Mouse (Mus musculus): ENCODE measurements around the gene Olfr574. TPM values are rescaled to one million over a fixed set of nuclear protein-coding genes. Genes with fewer than 3 reads are reported as not detected.
A peak's percentile ranks its signal among the peaks of the same experiment; 100 is the strongest.

The Olfr574 gene
- not detected for total RNA-seq (2021)
- long read RNA-seq, experiment 1, result 0 reads
- long read RNA-seq, experiment 2, result 0 reads

DNA sequence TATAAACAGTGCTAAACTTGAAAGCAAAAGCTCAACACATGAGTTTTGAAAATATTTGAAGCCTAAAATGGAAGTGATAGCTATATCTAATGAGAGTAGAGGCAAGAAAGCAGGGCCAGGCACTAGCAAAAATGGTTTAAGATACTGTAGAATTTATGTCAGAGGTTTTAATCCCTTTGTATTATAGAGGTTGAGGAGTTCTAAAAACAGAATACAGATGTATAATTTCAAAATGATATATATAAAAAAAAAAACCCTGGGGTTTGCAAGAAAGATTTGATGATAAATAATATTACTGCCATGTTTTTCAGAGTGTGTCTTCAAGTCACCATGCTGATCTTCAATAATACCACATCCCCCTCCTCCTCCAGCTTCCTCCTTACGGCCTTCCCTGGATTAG, at the start of gene Olfr574:
Gene Olfr574 (plus strand): TSS at position 301 of the 400 bp plus-strand sequence.
- no peak for DNase-seq

DNA sequence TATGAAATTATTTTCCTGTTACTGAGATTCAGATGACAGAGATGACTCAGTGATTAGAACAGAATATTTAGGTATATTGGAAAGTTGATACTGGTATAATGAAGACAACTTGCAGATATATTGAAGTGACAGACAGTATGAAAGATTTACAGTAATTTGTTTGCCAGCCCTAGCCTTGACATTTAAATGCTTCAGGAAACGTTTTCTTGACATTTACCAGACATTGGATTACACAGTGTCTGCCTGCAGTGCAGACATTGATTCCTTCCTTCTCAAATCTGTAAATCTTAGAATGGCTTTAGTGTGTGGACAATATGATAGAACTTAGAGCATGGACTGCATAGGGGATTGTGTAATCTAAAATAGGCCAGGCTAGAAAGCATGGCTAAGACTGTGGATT, 33.0 kb upstream of the Olfr574 start:
- no peak for DNase-seq

GRCm38 (mm10) chr7:102916405-102916804, 31.9 kb upstream of the Olfr574 start:
- no peak for DNase-seq

DNA sequence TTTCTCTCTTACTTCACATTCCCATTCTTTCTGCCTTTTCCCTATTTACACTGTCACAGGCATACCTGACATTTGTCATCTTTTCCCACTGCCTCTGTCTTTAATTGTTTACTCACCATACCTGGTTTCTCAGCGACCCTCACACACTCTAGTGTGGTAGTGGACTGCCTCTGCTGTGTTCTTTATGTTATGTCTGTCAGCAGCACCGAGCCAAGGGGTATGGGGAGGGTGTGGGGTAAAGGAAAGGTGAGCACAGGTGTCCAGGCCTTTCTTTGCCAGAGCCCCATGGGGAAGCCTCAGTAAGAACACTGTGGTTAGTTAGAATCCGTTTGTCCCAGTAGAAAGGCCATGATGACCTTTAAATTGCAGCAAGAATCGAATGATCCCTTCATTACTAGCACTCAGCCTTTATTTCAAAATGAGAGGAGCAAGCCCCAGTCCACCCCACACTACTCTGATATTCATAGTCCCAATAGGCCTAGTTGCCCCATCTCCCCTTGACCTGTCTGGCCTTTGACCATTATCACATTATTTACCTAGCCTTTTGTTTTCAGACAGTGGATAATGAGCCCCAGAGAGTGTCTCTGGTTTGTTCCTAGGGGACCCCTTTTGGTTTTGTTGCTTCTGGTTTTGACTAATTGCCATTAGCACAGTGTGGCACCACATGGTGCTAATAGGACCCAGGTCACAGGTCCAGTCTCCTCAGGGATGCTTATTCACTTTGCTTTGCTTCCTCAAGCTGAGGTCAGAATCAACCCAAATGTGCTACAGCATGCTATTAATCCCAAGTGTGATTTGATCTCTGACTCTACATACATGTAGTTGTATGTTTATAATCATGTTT, 31.0 kb upstream of the Olfr574 start, which contains the start of gene Olfr571:
Gene Olfr571 (minus strand): TSS at position 505 of the 844 bp plus-strand sequence.
- DNase-seq, result no peak

- DNase-seq, result peak; percentile 2 to 39
Measured at GRCm38 (mm10) chr7:102919632-102920031, 28.6 kb upstream of the Olfr574 start.

DNA sequence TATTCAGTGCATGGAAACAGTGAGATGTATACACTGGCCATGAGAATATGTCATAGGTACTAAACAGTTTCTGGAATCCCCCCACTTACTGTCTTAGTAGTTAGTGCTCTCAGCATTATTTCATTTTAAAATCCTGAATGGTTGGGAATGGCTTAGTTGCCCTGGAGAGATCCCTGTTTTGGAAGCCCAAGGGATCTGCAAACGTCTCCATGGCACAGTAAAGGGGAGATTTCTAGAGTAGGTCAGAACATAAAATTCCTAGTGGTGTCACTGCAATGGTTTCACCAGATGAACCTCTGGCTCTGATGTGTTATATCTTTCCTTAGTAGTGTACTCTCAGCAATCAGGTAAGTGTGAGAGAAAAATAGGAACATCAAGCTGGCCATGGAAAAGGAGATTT, 24.2 kb upstream of the Olfr574 start, which contains the start of gene Olfr572:
Gene Olfr572 (plus strand): TSS at position 301 of the 400 bp plus-strand sequence.
- DNase-seq, result no peak

DNA sequence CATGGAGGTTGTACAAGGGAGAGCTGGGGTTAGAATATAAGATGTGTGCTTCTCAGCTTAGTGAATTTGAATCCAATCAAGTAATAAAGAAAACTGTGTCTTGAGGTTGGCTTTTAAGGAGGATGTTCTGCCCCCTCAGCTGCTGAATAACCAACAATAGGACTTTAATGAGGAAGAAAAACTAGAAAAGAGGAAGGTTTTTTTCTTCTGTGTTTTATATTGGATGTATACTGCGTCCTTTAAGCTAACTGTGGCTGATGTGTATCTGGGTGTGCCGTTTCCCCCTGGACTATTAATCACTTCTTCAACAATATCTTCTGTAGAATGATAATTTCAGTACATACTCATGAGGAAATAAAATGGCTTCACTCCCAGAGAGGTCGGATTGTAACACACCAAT, 21.2 kb upstream of the Olfr574 start:
- no peak for DNase-seq

DNA sequence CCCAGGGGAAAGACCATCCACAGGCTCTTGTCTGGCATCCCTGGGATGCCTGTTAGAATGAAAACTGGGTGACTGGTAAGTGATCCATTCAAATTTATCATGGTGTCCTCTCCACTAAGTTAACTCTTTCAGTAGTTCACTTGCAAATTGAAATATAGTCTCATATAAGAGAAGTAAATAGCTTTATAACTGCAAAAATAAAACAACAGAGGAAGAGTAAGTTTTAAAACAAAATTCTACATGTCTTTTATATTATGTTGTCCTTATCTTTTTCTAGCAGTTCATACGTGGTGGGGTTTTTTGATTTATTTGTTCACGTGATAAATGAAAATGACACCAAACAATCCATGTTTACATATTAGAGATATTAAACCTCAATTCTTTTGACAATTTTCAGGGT, 5.8 kb upstream of the Olfr574 start, which contains the start of gene Olfr573-ps1:
Gene Olfr573-ps1 (minus strand): TSS at position 101 of the 400 bp plus-strand sequence.
- no peak for DNase-seq

GRCm38 (mm10) chr7:102943417-102943816, 4.8 kb upstream of the Olfr574 start:
- no peak for DNase-seq

GRCm38 (mm10) chr7:102950732-102951131, 2.5 kb downstream of the Olfr574 start:
- no peak for DNase-seq

DNA sequence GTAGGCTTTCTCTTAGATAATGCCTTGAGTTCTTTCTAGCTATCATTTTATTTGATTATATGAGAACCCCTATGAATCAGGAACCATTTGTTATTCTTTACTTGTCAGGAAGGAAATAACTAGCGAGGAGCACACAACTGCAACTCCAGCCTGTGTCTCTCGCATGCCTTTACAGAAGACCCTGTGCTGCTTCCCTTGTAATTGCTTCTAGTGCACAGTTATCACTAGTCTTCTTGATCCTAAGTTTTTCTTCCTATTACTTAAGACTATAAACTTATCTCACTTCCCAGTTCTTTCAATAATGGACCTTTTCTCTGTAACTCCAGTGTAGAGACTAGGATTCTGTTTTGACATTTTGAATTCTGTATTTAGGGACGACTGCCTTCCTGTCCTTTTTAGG, 9.9 kb downstream of the Olfr574 start:
- DNase-seq, result no peak

- DNase-seq, result no peak
Measured at GRCm38 (mm10) chr7:102958593-102958992, 10.3 kb downstream of the Olfr574 start, which contains the start of gene Olfr575. Gene Olfr575, minus strand, starts transcription at chr7:102958775.

- DNase-seq, result no peak
Measured at GRCm38 (mm10) chr7:102962360-102962759, 14.1 kb downstream of the Olfr574 start, which contains the start of gene Olfr576. Gene Olfr576, plus strand, starts transcription at chr7:102962660.

DNA sequence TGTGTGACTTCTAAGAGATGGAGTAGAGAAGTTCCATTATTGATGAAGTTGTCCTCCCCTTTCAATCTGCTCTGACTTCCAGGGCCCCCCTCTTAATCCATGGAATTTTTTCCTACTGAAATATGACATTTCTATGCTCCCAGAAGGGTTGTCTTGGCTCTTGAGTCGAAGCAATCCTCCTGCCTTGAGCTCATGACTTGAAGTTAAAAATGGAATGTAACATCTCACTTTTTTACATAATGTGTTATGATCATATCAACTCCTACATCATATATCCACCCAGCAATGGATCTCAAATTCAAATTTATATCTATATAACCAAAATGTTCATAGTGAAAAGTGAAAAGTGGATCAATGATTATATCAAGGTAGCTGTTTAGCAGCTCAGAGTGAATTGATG, 26.1 kb downstream of the Olfr574 start:
- DNase-seq, result no peak

DNA sequence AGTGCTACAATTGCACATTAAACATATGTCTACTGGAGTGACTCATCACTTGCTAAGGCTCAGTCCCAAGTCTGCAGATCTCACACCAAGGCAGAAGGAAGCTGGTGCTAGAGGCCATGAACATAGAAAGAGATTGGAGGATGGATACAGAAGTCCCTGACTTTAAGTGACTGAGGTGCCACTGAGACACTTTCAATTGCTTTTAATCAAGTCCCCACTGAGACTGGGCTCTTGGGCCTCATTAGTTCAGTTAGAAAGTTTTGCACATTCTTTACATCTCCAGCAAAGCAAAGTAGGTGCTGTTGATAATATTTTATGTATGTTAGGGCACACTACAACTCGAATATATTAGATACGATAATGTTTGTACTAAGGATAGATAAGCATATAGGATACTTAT, 27.6 kb downstream of the Olfr574 start, which contains the start of gene Olfr577:
Gene Olfr577 (minus strand): TSS at position 101 of the 400 bp plus-strand sequence.
- no peak for DNase-seq

DNA sequence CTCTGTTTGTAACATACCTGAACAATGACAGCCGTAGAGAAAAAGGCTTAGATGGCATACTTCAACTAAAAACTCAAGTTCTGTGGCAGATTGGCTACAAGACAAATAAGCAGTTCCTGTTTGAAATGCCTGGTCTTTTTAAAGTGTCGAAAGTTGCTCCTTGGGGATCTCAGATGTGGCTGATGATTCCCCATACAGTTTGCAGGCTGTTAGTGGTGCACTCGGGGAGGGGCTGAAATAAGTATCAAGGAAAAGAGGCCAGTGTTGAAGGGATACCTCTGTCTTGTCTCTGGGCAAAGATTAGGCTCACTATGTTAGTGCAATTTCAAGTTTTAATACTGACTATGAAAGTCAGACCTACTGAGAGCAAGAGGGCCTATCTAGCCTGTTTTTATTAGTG, 41.0 kb downstream of the Olfr574 start, which contains the start of gene Olfr578:
Gene Olfr578 (minus strand): TSS at position 101 of the 400 bp plus-strand sequence.
- no peak for DNase-seq

Other genes with a start within 250 kb of the Olfr574 start
- gene Olfr558, start 246.3 kb upstream of the Olfr574 start, total RNA-seq (2021), result 1 to 10 TPM; 2.3 TPM
- not detected for gene Olfr33, start 229.4 kb upstream of the Olfr574 start, total RNA-seq (2021)
- gene Olfr559, start 221.0 kb upstream of the Olfr574 start, total RNA-seq (2021), result not detected
- gene Olfr560, start 189.1 kb upstream of the Olfr574 start, total RNA-seq (2021), result not detected
- under 1 TPM; 0.49 to 0.60 TPM for gene Olfr78, start 189.0 kb upstream of the Olfr574 start, total RNA-seq (2021)
- not detected for gene Olfr561, start 177.2 kb upstream of the Olfr574 start, total RNA-seq (2021)
- not detected for gene Olfr564, start 145.0 kb upstream of the Olfr574 start, total RNA-seq (2021)
- not detected for gene Olfr566, start 89.7 kb upstream of the Olfr574 start, total RNA-seq (2021)
- not detected for gene Olfr568, start 71.3 kb upstream of the Olfr574 start, total RNA-seq (2021)
- not detected for gene Olfr569, start 57.6 kb upstream of the Olfr574 start, total RNA-seq (2021)
- not detected for gene Olfr570, start 53.9 kb upstream of the Olfr574 start, total RNA-seq (2021)
- not detected for gene Olfr571, start 30.9 kb upstream of the Olfr574 start, total RNA-seq (2021)
- gene Olfr572, start 24.1 kb upstream of the Olfr574 start, total RNA-seq (2021), result not detected
- gene Olfr573-ps1, start 5.9 kb upstream of the Olfr574 start, total RNA-seq (2021), result not detected
- gene Olfr575, start 10.3 kb downstream of the Olfr574 start, total RNA-seq (2021), result not detected
- not detected for gene Olfr576, start 14.2 kb downstream of the Olfr574 start, total RNA-seq (2021)
- not detected for gene Olfr577, start 27.5 kb downstream of the Olfr574 start, total RNA-seq (2021)
- gene Olfr578, start 40.9 kb downstream of the Olfr574 start, total RNA-seq (2021), result not detected
- gene Olfr582, start 89.6 kb downstream of the Olfr574 start, total RNA-seq (2021), result not detected
- gene Olfr583, start 102.8 kb downstream of the Olfr574 start, total RNA-seq (2021), result not detected
- gene Olfr584, start 133.4 kb downstream of the Olfr574 start, total RNA-seq (2021), result not detected
- not detected for gene Olfr585, start 149.3 kb downstream of the Olfr574 start, total RNA-seq (2021)
- gene Olfr586, start 177.2 kb downstream of the Olfr574 start, total RNA-seq (2021), result not detected
- not detected for gene Olfr588-ps1, start 192.4 kb downstream of the Olfr574 start, total RNA-seq (2021)
- gene Olfr589, start 207.9 kb downstream of the Olfr574 start, total RNA-seq (2021), result not detected
- not detected for gene Olfr591, start 229.9 kb downstream of the Olfr574 start, total RNA-seq (2021)
- not detected for gene Olfr592, start 236.3 kb downstream of the Olfr574 start, total RNA-seq (2021)